Mouse (Mus musculus): ENCODE data around the gene Coasy.

Gene Coasy

GRCm38 (mm10) chr11:101087682-101088055 lies 5.3 kb downstream of the Coasy start:
- WGBS: 5% methylated on average over 8 of the region's 8 CpGs

GRCm38 (mm10) chr11:101089931-101090330 lies 7.6 kb downstream of the Coasy start:
- 86% methylated on average over 1 of the region's 1 CpGs for WGBS

GRCm38 (mm10) chr11:101094930-101095313 lies 12.6 kb downstream of the Coasy start:
- WGBS: under 1% methylated on average over 18 of the region's 18 CpGs

DNA sequence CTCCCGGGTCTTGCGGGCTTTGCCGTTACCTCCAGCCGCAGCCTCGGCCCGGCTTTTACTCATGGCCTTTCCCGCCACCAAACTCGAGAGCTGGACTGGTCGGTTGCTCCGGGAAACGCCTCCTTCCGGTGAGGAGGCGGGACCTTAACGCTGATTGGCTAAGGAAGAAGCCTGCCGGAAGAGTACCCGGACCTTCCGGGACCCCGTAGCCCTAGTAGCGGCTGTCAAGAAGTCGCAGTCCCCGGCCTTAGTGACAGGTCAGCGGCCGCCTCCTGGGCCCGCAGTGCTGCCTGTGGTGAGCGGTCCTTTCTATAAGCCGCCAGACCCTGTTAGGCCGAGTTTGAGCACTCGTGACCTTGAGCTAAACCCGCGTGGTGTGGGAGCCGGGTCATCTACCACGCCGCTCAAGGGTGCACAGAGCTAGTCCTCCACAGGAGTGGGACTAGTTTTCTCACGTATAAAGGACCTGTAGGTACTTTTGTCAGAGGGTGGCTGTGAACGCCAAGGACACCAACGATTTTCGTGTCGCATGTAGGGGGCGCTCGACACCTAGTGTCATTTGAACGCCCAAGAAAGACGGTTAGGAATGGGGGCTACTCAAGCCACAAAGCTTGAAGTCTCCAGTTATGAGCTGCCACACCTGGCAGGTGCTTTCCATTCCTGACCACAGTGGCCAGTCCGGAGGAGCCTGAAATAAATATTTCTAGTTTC lies 13.1 kb downstream of the Coasy start, which contains the start of gene Psmc3ip:
Gene Psmc3ip, minus strand, starts transcription at position 123 of the 711 bp plus-strand sequence.
- WGBS: under 1% methylated on average over 43 of the region's 43 CpGs

DNA sequence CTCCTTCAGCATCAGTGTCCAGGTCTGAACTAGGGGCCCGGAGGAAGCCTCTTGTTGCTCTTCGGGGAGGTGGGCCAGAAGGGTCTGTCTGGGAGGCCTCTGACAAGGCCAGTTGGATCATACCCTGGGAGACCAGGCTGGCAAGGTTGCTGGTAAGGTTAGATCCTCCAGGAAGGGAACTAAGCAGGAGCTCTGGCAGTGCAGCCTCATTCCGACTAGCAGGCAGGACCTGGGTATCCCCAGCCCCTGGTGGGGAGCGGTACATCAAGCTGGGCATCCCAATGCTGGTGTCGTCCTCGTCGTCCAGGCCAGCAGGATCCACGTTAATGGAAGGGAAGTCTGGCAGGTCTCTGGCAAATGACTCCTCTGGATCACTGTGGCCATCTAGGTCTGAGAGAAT lies 15.9 kb downstream of the Coasy start:
- 92% methylated on average over 8 of the region's 8 CpGs for WGBS

DNA sequence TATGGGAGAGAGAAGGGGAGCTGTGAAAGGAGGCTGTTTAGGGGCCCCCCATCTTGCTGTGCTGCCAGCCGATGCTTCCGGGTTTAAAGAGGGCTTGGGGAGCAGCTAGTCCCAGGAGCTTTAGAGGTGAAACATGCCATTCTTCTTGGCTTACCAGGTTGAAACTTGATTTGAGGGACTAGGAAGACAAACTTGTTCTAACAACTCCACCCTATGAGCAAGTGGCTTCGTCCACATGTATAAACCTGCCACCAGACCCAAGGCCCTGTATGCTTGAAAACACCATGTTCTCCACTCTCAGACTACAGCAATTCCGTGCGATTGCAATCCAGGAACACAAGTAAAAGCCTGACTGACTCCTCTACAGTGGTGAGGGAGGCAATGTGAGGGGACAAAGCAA lies 20.6 kb downstream of the Coasy start:
- WGBS: 90% methylated on average over 5 of the region's 5 CpGs

DNA sequence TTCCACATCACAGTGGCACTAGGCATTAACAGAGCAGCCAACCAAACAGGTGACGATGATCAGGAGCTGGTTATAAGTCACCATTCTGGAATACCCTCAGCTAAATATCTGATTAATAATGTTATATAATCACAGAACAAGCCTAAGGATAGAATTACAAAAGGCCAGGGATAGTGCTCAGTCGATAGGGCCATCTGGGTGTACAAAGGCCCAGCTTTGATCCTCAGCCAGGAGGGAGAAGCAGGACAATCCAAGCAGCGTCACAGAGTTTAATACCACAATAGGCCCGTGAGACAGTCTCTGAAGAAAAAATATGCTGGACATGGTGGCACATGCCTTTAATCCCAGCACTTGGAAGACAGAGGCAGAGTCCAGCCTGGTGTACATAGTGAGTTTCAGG lies 27.0 kb downstream of the Coasy start:
- WGBS: 52% methylated on average over 4 of the region's 4 CpGs

GRCm38 (mm10) chr11:101110708-101111107 lies 28.3 kb downstream of the Coasy start:
- 53% methylated on average over 5 of the region's 5 CpGs for WGBS

- WGBS: 78% methylated on average over 4 of the region's 4 CpGs
These were observed 28.8 kb downstream of the Coasy start for GRCm38 (mm10) chr11:101111178-101111577.

DNA sequence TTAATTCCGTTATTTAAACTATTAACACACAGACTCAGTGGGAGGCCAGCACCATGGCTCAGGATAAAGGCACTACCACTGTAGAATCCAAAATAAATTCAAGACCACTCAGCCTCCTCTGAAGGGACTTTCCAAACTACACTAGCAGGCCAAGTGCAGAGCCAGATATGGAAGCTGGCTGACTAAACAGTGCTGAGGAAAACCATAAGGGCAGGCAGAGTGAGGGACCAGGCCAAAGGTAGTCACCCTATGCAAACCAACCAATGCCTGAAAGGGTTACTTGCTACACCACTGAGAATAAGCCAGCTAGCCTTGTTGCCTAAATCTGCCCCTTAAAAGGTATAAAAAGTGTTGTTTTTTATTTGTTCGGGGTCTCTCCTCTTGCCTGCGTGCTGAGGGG lies 29.8 kb downstream of the Coasy start:
- WGBS: 83% methylated on average over 3 of the region's 3 CpGs

DNA sequence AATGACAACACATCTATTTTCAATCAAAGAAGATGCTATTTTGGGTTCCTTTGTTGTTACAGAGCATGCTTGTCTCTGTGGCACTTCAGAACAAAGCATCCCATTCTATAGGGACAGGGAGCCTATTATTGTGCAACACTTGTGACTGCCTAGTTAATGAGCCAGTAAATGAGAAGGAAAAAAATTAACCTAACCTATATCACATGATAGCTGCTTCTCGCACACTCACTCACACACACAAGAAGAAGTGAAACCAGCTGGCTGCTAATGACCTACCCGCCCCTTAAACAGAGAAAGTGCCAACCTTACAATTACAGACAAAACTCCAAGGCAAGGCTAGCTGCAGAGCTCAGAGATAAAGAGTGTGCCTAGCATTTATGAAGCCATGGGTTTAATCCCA lies 33.2 kb downstream of the Coasy start:
- WGBS: 38% methylated on average over 2 of the region's 2 CpGs

DNA sequence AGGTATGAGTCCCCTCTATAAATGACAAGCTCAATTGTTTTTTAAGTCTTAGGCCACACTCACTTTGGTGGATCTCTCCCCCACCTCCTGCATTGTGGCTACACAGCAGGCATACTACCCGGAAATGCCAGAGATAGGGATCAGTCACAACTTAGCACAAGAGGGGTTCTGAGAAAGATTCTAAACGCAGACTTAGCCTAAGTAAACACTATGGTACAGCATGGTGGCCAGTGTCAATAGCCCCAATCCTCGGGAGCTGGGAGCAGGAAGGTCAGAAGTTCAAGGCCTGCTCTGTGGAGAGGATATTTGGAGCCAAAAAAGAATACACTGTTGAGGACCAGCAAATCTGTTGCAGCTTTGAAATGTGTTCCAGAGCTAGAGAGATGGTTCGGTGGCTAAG lies 35.7 kb downstream of the Coasy start:
- WGBS: 34% methylated on average over 4 of the region's 4 CpGs

GRCm38 (mm10) chr11:101119131-101119760 lies 36.9 kb downstream of the Coasy start:
- under 1% methylated on average over 38 of the region's 39 CpGs for WGBS

- under 1% methylated on average over 61 of the region's 61 CpGs for WGBS
These were observed 37.6 kb downstream of the Coasy start, which contains the start of the genes Retreg3 and Tubg1 for GRCm38 (mm10) chr11:101119761-101120544. Gene Retreg3, minus strand, starts transcription at chr11:101119893. Gene Tubg1, plus strand, starts transcription at chr11:101119938.

GRCm38 (mm10) chr11:101120545-101121188 lies 38.3 kb downstream of the Coasy start:
- WGBS: 18% methylated on average over 19 of the region's 19 CpGs

GRCm38 (mm10) chr11:101124494-101124893 lies 42.1 kb downstream of the Coasy start:
- 93% methylated on average over 8 of the region's 8 CpGs for WGBS

- WGBS: 96% methylated on average over 7 of the region's 9 CpGs
These were observed 42.6 kb downstream of the Coasy start for GRCm38 (mm10) chr11:101125008-101125407.

DNA sequence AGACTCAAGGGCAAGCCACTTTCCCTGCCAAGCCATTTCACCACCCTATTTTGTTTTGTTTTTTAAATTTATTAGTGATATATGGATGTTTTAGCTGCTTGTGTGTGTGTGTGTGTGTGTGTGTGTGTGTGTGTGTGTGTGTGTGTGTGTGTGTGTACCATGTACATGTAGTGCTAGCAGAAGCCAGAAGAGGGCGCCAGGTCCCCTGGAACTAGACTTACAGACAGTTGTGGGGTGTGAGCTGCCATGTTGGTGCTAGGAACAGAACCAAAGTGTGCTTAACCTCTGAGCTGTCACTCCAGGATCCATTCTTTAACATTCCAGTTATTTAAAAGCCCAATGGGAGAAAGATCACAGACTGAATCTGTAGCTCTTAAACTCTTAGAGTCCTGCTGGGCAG lies 44.7 kb downstream of the Coasy start:
- WGBS: 100% methylated on average over 1 of the region's 1 CpGs

- 77% methylated on average over 11 of the region's 11 CpGs for WGBS
These were observed 46.7 kb downstream of the Coasy start for GRCm38 (mm10) chr11:101128996-101129577.

- WGBS: 42% methylated on average over 18 of the region's 18 CpGs
These were observed 47.8 kb downstream of the Coasy start for GRCm38 (mm10) chr11:101130056-101130756.

DNA sequence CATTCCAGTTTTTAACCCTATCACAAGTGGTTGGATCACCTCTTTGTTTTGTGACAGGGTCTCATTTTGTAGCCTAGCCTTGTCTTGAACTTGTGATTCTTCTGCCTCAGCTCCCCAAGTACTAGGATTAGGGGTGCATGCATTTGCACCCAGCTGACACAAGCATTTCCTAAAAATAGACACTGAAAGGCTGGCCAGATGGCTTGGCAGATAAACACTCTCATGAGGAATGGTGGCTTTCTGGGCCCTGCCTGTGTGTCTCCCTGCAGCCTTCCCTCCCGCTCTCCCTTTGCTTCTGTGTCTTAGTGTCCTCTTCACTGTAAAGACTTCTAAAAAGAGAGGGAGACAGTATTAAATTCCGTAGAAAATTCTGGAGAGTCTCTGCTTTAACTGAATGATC lies 48.8 kb downstream of the Coasy start:
- 50% methylated on average over 2 of the region's 2 CpGs for WGBS
